Mouse (Mus musculus) MEL (cell line): ENCODE data around the gene Slc25a45.
A peak's percentile ranks its signal among the peaks of the same experiment; 100 is the strongest.

Experiments used
- CHD1 ChIP-seq: IDR thresholded peaks from 2 replicates; pipeline ENCODE4 v1.6.1; 2012; ENCODE audit warnings: low read depth, mild to moderate bottlenecking, inconsistent platforms, low read length, improper control_type of control experiment
- CHD2 ChIP-seq: IDR thresholded peaks from 2 replicates; pipeline ENCODE4 v1.6.1; 2011; ENCODE audit warnings: low read length, improper control_type of control experiment
- CTCF ChIP-seq, 3 experiments: IDR thresholded peaks in 2 of 3; conservative IDR thresholded peaks in 1 of 3; 2 replicates each; pipeline ENCODE4 v1.5.1; 2011 to 2012; ENCODE audit warnings: low read length in 3 of 3, low read depth in 2 of 3, mild to moderate bottlenecking in 2 of 3, improper control_type of control experiment in 1 of 3, inconsistent platforms in 1 of 3, mixed read lengths in 1 of 3, moderate library complexity in 1 of 3; ENCODE audit not compliant: control insufficient read depth in 1 of 3, insufficient read depth in 1 of 3, poor library complexity in 1 of 3, severe bottlenecking in 1 of 3
- ELF1 ChIP-seq: IDR thresholded peaks from 2 replicates; pipeline ENCODE4 v1.6.1; 2014; ENCODE audit warnings: low read depth, mild to moderate bottlenecking, inconsistent platforms, low read length, improper control_type of control experiment, moderate library complexity
- EP300 ChIP-seq, 2 experiments: IDR thresholded peaks; 2 replicates each; pipeline ENCODE4 v1.6.1; 2011; ENCODE audit warnings: improper control_type of control experiment in 2 of 2, low read length in 2 of 2, low read depth in 1 of 2, mild to moderate bottlenecking in 1 of 2
- MAFK ChIP-seq: IDR thresholded peaks from 2 replicates; pipeline ENCODE4 v1.6.1; 2011; ENCODE audit warnings: low read depth, mild to moderate bottlenecking, low read length, improper control_type of control experiment, borderline replicate concordance
- NELFE ChIP-seq: IDR thresholded peaks from 2 replicates; pipeline ENCODE4 v1.6.1; 2011; ENCODE audit warnings: low read depth, low read length, improper control_type of control experiment
- NRF1 ChIP-seq: IDR thresholded peaks from 2 replicates; pipeline ENCODE4 v1.6.1; 2014; ENCODE audit warnings: low read depth, mild to moderate bottlenecking, inconsistent platforms, low read length, improper control_type of control experiment, moderate library complexity; ENCODE audit not compliant: poor library complexity, insufficient read depth, severe bottlenecking
- POLR2A ChIP-seq, 2 experiments: IDR thresholded peaks; 2 replicates each; pipeline ENCODE4 v1.6.1; 2011 to 2012; ENCODE audit warnings: low read length in 2 of 2, mild to moderate bottlenecking in 2 of 2, control low read depth in 1 of 2, improper control_type of control experiment in 1 of 2, low read depth in 1 of 2, moderate library complexity in 1 of 2; ENCODE audit not compliant: control insufficient read depth in 1 of 2, insufficient read depth in 1 of 2, poor library complexity in 1 of 2
- POLR2AphosphoS5 ChIP-seq: IDR thresholded peaks from 2 replicates; pipeline ENCODE4 v1.6.1; 2012; ENCODE audit warnings: low read depth, borderline replicate concordance, mild to moderate bottlenecking, inconsistent platforms, low read length, moderate library complexity, mixed read lengths
- TAL1 ChIP-seq: IDR thresholded peaks from 2 replicates; pipeline ENCODE4 v1.6.1; 2012; ENCODE audit warnings: mild to moderate bottlenecking, inconsistent platforms, low read length, moderate library complexity, mixed read lengths
- USF1 ChIP-seq: IDR thresholded peaks from 2 replicates; pipeline ENCODE4 v1.6.1; 2014; ENCODE audit warnings: low read depth, mild to moderate bottlenecking, inconsistent platforms, low read length, improper control_type of control experiment, moderate library complexity
- ZNF384 ChIP-seq: IDR thresholded peaks from 2 replicates; pipeline ENCODE4 v1.6.1; 2012; ENCODE audit warnings: low read depth, mild to moderate bottlenecking, inconsistent platforms, low read length, improper control_type of control experiment

DNA sequence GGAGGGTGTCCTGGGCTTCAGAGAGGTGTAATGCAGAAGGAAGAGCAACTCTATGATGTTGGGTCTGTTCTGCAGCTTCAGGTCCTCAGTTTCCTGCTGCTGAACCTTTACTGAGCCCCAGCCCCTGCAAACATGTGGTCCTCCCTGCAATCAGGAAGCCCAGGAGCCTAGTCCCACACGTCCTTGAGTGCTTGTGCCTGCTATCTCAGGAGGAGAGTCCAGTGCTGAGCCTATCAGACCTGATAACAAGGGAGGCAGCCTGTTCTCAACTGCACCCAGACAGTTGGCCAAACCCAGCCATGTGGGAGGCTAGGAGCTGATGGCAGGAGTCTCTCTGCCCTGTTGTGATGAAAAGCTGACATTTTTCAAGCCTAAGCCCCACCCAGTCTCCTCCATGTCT is 6.3 kb downstream of the Slc25a45 start:
- TF ChIP-seq EP300 (IDR thresholded peaks at IDR 0.05; ENCODE audit: low read depth in 1 of 2, low read length in 2 of 2) (peak; percentile 58 to 81; a peak in 3 of 4 replicates), ZNF384 (no peak), CTCF (IDR thresholded peaks at IDR 0.05 in 2 of 3, conservative IDR thresholded peaks at IDR 0.05 in 1 of 3; ENCODE audit: control insufficient read depth in 1 of 3, insufficient read depth in 1 of 3, low read depth in 2 of 3, low read length in 3 of 3, poor library complexity in 1 of 3, severe bottlenecking in 1 of 3) (no peak), USF1 (peak; percentile 37; the same call in 1 of the 2 replicates), NRF1 (0 out of 2 replicates have a peak, but pooled peaks have one; percentile 4), TAL1 (peak; percentile 51), POLR2A (IDR thresholded peaks at IDR 0.05; ENCODE audit: control insufficient read depth in 1 of 2, insufficient read depth in 1 of 2, low read depth in 1 of 2, low read length in 2 of 2, poor library complexity in 1 of 2) (no peak; a peak in 1 of 4 replicates), CHD1 (no peak), POLR2AphosphoS5 (no peak), MAFK (no peak), ELF1 (peak; percentile 48; the same call in 1 of the 2 replicates), CHD2 (no peak), NELFE (no peak)
